Mouse (Mus musculus) intestine, postnatal 0 days (tissue): ENCODE data around the gene Arvcf. TPM values are rescaled to one million over a fixed set of nuclear protein-coding genes. Genes with fewer than 3 reads are reported as not detected.

Experiments
- ATAC-seq: fragments of 200-750 bp; cut with Nextera tagmentation; 2 replicates; pipeline ENCODE4 v1.8.0; 2017; ENCODE audit warnings: mild to moderate bottlenecking, moderate TSS enrichment, moderate library complexity
- H3K27ac ChIP-seq: fragments of 300-500 bp; sonication (generic); 2 replicates; pipeline ENCODE4 v1.5.1; 2014; ENCODE audit warnings: mild to moderate bottlenecking, low read depth, low read length, moderate library complexity
- H3K27me3 ChIP-seq: fragments of 300-500 bp; sonication (generic); replicated peaks from 2 replicates; pipeline ENCODE4 v1.6.1; 2014; ENCODE audit warnings: low read length, mixed read lengths; ENCODE audit not compliant: control insufficient read depth, insufficient read depth
- H3K36me3 ChIP-seq: fragments of 300-500 bp; sonication (generic); 2 replicates; pipeline ENCODE4 v1.6.1; 2014; ENCODE audit warnings: mild to moderate bottlenecking, moderate library complexity; ENCODE audit not compliant: control insufficient read depth, insufficient read depth
- H3K4me1 ChIP-seq: fragments of 300-500 bp; sonication (generic); replicated peaks from 2 replicates; pipeline ENCODE4 v1.6.1; 2014; ENCODE audit warnings: antibody characterized with exemption, low read length, mixed read lengths; ENCODE audit not compliant: control insufficient read depth, insufficient read depth
- H3K4me2 ChIP-seq: fragments of 300-500 bp; sonication (generic); replicated peaks from 2 replicates; pipeline ENCODE4 v1.6.1; 2014; ENCODE audit warnings: low read depth, mild to moderate bottlenecking, moderate library complexity
- H3K4me3 ChIP-seq: fragments of 300-500 bp; sonication (generic); 2 replicates; pipeline ENCODE4 v1.5.1; 2014; ENCODE audit warnings: low read depth, low read length
- H3K9ac ChIP-seq: fragments of 300-500 bp; sonication (generic); 2 replicates; pipeline ENCODE4 v1.6.1; 2014; ENCODE audit warnings: mild to moderate bottlenecking, low read depth, low read length
- H3K9me3 ChIP-seq: fragments of 300-500 bp; sonication (generic); 2 replicates; pipeline ENCODE4 v1.6.1; 2016; ENCODE audit warnings: mixed run types; ENCODE audit not compliant: control insufficient read depth
- CTCF ChIP-seq: sonication (generic); IDR thresholded peaks from 2 replicates; pipeline ENCODE4 v1.5.1; 2016; ENCODE audit warnings: low read depth, mild to moderate bottlenecking, control low read depth, antibody characterized with exemption, moderate library complexity
- WGBS: fragments of 180-500 bp; shearing (Covaris S2); extraction: QIAGEN DNeasy Blood & Tissue Kit; methylation state at CpG from one replicate; pipeline ENCODE4 v1.1.7; 2014; 5-methylcytosine and 5-hydroxymethylcytosine counted together
- polyA plus RNA-seq: library from polyadenylated mRNA; unstranded; fragments of >200 nt; fragmentation: Nextera tagmentation; extraction: Ambion mirVana; gene quantifications from 2 replicates; pipeline ENCODE4 v1.2.1, GENCODE M21; 2015

The Arvcf gene
- polyA plus RNA-seq, 1 experiment from 2014 or later = 9.6 TPM

DNA sequence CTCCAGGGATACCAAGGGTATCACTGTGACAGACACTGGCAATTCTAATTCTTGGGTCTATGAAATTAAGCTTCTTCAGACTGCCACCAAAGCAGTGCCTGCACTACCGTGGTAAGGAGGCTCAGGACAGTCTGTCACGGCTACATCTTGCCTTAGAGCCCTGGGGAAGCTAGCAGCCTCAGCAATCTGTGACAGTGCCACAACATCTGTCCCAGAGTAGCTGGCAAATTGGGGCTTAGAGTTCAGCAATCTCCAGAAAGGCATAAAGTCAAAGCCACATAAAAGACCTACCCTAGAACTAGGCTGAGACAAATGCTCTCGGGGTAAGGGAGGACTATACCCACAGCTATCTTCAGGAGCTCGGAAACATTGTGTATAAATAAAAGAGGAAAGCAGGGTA, 22.2 kb upstream of the Arvcf start:
- H3K4me2 ChIP-seq = no peak overlapping the region

DNA sequence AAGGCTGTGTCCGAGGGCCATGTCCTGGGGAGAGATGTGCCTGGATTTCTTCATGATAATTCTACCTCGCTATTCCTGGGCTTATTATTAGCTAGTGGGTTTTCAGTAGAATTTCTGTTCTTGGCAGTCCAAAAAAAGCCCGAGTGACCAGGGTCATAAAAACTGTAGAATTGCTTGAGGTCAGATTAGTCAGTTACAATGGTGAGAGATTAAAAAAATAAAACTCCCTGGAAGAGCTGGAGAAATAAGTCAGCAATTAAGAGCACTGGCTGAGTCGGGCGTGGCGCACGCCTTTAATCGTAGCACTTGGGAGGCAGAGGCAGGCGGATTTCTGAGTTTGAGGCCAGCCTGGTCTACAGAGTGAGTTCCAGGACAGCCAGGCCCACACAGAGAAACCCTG, 20.0 kb upstream of the Arvcf start:
- no peak overlapping the region for H3K4me2 ChIP-seq
- 84% methylated on average over 9 of the region's 9 CpGs for WGBS
- H3K9ac ChIP-seq = no peak overlapping the region
- no peak overlapping the region for H3K27ac ChIP-seq
- no peak for TF ChIP-seq CTCF
- H3K4me1 ChIP-seq = no peaks in the 10 kb centered on the region
- no peaks in the 10 kb centered on the region for H3K27me3 ChIP-seq
- no peaks in the 10 kb centered on the region for H3K9me3 ChIP-seq
- no peak overlapping the region for H3K4me3 ChIP-seq
- peaks cover 34% of the 10 kb centered on the region; the same call in 1 of the 2 replicates for H3K36me3 ChIP-seq
- ATAC-seq = no peak

More for the DNA sequence above, 22.2 kb upstream of the Arvcf start:
- WGBS = 79% methylated on average over 4 of the region's 4 CpGs
- Histone ChIP-seq H3K27me3 (no peaks in the 10 kb centered on the region), H3K36me3 (peaks cover 35% of the 10 kb centered on the region; the same call in 1 of the 2 replicates), H3K9me3 (no peaks in the 10 kb centered on the region), H3K4me1 (no peaks in the 10 kb centered on the region), H3K27ac (no peak overlapping the region), H3K4me3 (no peak overlapping the region), H3K9ac (no peak overlapping the region)
- TF ChIP-seq CTCF = no peak
- no peak for ATAC-seq

DNA sequence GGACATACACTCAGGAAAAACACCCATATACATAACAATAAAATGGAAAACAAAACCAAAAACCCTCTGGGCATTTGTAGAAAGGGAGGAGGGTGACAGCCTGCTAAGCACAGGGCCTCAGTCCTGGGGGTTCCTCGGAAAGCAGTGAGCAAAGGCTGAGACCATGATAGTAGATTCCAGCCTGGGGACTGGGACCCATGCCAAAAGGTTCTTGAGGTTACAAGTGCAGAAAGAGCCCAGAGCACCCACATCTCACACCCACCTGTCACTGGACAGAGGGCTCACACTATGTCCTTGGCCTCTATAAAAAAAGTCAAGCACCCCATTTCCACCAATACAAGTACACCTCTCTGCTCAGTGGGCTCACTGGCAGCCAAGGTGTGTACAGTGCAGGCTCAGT, 19.5 kb upstream of the Arvcf start:
- H3K27me3 ChIP-seq = no peaks in the 10 kb centered on the region

DNA sequence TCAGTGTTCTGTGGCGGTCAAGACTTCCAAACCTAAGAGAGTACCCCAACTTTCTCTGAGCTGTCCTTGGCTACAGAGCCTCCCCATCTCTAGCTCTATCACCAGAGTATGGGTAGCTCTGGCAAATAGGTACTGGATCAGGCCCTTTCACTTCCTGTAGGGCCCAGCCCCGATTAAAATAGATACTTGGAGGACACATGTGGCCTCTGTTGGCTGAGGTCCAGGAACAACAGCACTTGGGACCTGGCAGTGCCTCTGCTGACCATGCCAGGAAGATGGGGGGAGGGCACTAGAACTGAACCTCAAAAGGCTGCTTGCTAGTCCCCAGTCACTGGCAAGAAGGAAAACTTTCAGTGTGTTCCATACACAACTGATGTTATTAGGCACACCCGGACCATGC, 14.0 kb upstream of the Arvcf start:
- no peaks in the 10 kb centered on the region for H3K27me3 ChIP-seq
- H3K4me2 ChIP-seq = no peak overlapping the region
- no peak overlapping the region for H3K4me3 ChIP-seq
- TF ChIP-seq CTCF = no peak
- H3K9me3 ChIP-seq = no peaks in the 10 kb centered on the region
- H3K4me1 ChIP-seq = no peaks in the 10 kb centered on the region
- WGBS = 77% methylated on average over 3 of the region's 3 CpGs
- ATAC-seq = no peak
- no peak overlapping the region for H3K27ac ChIP-seq
- no peak overlapping the region for H3K9ac ChIP-seq
- peaks cover 29% of the 10 kb centered on the region for H3K36me3 ChIP-seq

More for the DNA sequence above, 19.5 kb upstream of the Arvcf start:
- Histone ChIP-seq H3K27ac (no peak overlapping the region), H3K9ac (no peak overlapping the region), H3K9me3 (no peaks in the 10 kb centered on the region), H3K4me1 (no peaks in the 10 kb centered on the region), H3K4me2 (no peak overlapping the region), H3K4me3 (no peak overlapping the region), H3K36me3 (peaks cover 34% of the 10 kb centered on the region; the same call in 1 of the 2 replicates)
- 77% methylated on average over 1 of the region's 1 CpGs for WGBS
- ATAC-seq = no peak
- TF ChIP-seq CTCF = no peak

DNA sequence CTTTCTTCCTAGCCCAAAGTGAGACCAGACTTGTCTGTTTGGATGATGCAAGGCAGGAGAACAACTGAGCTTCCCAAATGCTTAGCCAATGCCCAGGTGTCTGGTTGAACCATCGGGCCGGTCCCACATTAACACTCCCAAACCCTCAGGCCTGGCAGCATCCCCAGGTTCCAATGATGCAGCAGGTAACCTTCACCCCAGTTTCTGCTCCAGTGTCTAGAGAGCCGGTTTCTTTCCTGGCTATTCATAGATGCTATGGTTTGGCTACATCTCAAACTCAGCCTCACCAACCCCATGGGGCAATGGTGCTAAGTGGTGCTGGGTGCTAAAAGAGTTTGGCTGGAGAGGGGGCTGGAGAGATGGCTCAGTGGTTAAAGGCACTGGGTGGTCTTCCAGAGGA, 12.0 kb upstream of the Arvcf start:
- Histone ChIP-seq H3K9me3 (no peaks in the 10 kb centered on the region), H3K27ac (no peak overlapping the region), H3K36me3 (peaks cover 29% of the 10 kb centered on the region), H3K4me2 (no peak overlapping the region), H3K9ac (no peak overlapping the region), H3K4me3 (no peak overlapping the region), H3K4me1 (0 out of 2 replicates have a peak, but pooled peaks cover under 1% of the 10 kb centered on the region), H3K27me3 (no peaks in the 10 kb centered on the region)
- no peak for ATAC-seq
- 98% methylated on average over 3 of the region's 3 CpGs for WGBS
- TF ChIP-seq CTCF = no peak

DNA sequence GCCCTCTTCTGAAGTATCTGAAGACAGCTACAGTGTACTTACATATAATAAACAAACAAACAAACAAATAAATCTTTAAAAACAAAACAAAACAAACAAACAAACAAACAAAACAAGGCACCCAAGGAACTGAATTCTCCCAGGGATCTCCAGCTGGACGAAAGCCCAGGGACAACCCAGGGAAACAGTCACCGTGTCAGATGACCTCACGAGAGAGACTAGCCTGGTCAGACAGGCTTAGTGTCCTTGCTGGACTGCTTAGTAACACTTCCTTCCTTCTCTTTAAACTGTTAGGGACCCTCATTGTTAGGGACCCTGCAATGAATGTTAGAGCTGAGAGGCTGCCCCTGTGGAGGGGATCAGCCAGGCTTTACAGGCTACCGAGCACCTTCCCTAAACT, 10.7 kb upstream of the Arvcf start:
- Histone ChIP-seq H3K4me3 (no peak overlapping the region), H3K9ac (no peak overlapping the region), H3K4me2 (no peak overlapping the region), H3K27me3 (no peaks in the 10 kb centered on the region), H3K36me3 (peaks cover 26% of the 10 kb centered on the region), H3K4me1 (peaks cover 8% of the 10 kb centered on the region; the same call in 1 of the 2 replicates), H3K27ac (no peak overlapping the region), H3K9me3 (no peaks in the 10 kb centered on the region)
- 85% methylated on average over 4 of the region's 4 CpGs for WGBS
- TF ChIP-seq CTCF = no peak
- ATAC-seq = no peak

DNA sequence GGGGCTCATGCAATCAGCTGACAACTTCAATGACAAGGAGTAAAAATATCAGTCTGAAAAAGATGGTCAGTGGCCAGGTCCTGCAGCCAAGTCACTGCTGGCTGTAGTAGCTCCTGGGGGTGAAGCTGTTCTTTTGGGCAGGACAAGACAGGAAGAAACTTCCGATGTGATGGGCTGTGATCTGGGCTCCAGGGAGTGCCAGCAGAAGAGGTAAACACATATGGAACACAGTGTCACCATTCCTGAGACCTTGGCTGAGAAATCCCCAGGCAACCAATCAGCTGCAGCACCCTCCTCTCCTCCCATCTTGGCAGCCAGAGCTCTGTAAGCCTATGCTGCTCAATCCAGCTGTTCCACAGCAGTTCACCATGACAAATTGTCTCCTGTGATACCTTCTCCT, 8.1 kb upstream of the Arvcf start:
- H3K27ac ChIP-seq = no peak overlapping the region
- H3K4me1 ChIP-seq = peaks cover 16% of the 10 kb centered on the region
- H3K36me3 ChIP-seq = peaks cover 14% of the 10 kb centered on the region
- H3K4me3 ChIP-seq = no peak overlapping the region
- no peaks in the 10 kb centered on the region for H3K9me3 ChIP-seq
- no peak for ATAC-seq
- TF ChIP-seq CTCF = no peak
- 44% methylated on average over 1 of the region's 1 CpGs for WGBS
- no peaks in the 10 kb centered on the region for H3K27me3 ChIP-seq
- no peak overlapping the region for H3K4me2 ChIP-seq
- H3K9ac ChIP-seq = no peak overlapping the region
